Mouse (Mus musculus): ENCODE results near the gene Uhrf1.

GRCm38 (mm10) chr17:56309191-56309945 is 6.2 kb downstream of the Uhrf1 start:
- TF ChIP-seq GATA1 (IDR thresholded peaks at IDR 0.05; ENCODE audit: borderline replicate concordance, low read length), result no peak
- TF ChIP-seq FLI1 (IDR thresholded peaks at IDR 0.05; ENCODE audit: low read length), result no peak
